Mouse (Mus musculus) liver, adult 2 months (tissue): Measurements from ENCODE around the gene Dao. TPM values are rescaled to one million over a fixed set of nuclear protein-coding genes. Genes with fewer than 3 reads are reported as not detected.

Source experiments
- DNase-seq: peaks from one replicate; pipeline ENCODE4 v3.0.0-alpha.2; 2011; ENCODE audit warnings: low read depth, low spot score; ENCODE audit errors: extremely low read depth
- H3K27ac ChIP-seq: fragments of 200-500 bp; replicated peaks from 2 replicates; pipeline ENCODE4 v1.5.1; 2012; ENCODE audit warnings: low read depth, mild to moderate bottlenecking, control low read depth, inconsistent platforms, low read length; ENCODE audit not compliant: insufficient read depth
- H3K27me3 ChIP-seq: fragments of 200-500 bp; 2 replicates; pipeline ENCODE4 v1.6.1; 2012; ENCODE audit warnings: mild to moderate bottlenecking, moderate library complexity, low read length, inconsistent platforms; ENCODE audit not compliant: control insufficient read depth, insufficient read depth
- H3K36me3 ChIP-seq: fragments of 200-500 bp; 2 replicates; pipeline ENCODE4 v1.6.1; 2012; ENCODE audit warnings: low read length, inconsistent platforms; ENCODE audit not compliant: control insufficient read depth, insufficient read depth
- H3K4me1 ChIP-seq: fragments of 200-500 bp; 2 replicates; pipeline ENCODE4 v1.6.1; 2011; ENCODE audit warnings: low read length; ENCODE audit not compliant: control insufficient read depth, insufficient read depth
- H3K4me3 ChIP-seq: fragments of 200-500 bp; 2 replicates; pipeline ENCODE4 v1.5.1; 2011; ENCODE audit warnings: low read depth, mild to moderate bottlenecking, control low read depth, low read length, moderate library complexity; ENCODE audit not compliant: insufficient read depth
- H3K79me2 ChIP-seq: fragments of 200-500 bp; 2 replicates; pipeline ENCODE4 v1.6.1; 2012; ENCODE audit warnings: inconsistent platforms, mild to moderate bottlenecking, low read length, moderate library complexity; ENCODE audit not compliant: control insufficient read depth, insufficient read depth
- H3K9ac ChIP-seq: fragments of 200-500 bp; 2 replicates; pipeline ENCODE4 v1.6.1; 2012; ENCODE audit warnings: low read depth, mild to moderate bottlenecking, control low read depth, inconsistent platforms, low read length
- CTCF ChIP-seq: fragments of 200-500 bp; IDR thresholded peaks from 2 replicates; pipeline ENCODE4 v1.5.1; 2011; ENCODE audit warnings: low read depth, low read length, control low read depth
- POLR2A ChIP-seq: fragments of 200-500 bp; IDR thresholded peaks from 2 replicates; pipeline ENCODE4 v1.6.1; 2011; ENCODE audit warnings: low read length, control low read depth; ENCODE audit not compliant: insufficient read depth; ENCODE audit errors: extremely low read depth
- WGBS: fragments of 180-500 bp; shearing (Covaris S2); methylation state at CpG from one replicate; pipeline ENCODE4 v1.1.7; 2018; 5-methylcytosine and 5-hydroxymethylcytosine counted together
- polyA plus RNA-seq: library from polyadenylated mRNA; depleted of rRNA; stranded (reverse); fragments of >200 nt; gene quantifications from 2 replicates; pipeline ENCODE4 v1.2.3, GENCODE M21; 2012
- total RNA-seq: library from RNA; depleted of rRNA; stranded (reverse); fragments of >200 nt; gene quantifications from 2 replicates; pipeline ENCODE4 v1.2.3, GENCODE M21; 2014

The Dao gene
- total and polyA plus RNA-seq, 2 experiments, result not detected

DNA sequence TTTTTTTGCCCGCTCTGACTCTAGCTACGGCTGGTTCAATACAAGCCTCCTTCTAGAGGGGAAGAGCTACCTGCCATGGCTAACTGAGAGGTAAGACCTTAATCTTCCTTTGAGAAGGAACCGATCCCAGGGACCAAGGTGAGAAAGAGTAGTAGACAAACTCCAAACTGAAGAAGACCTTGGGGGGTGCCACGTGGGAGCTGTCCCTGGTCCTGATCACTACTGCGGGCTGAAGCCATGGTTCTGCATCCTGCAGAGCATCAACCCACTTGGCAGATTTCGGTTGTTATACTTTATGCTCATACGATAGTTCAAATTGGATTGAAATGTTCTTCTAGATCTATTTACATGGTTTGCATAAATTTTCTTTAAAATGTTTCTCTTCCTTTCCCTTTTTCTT is 11.6 kb downstream of the Dao start:
- H3K27ac ChIP-seq, result no peak overlapping the region
- DNase-seq, result no peak
- no peaks in the 10 kb centered on the region for H3K79me2 ChIP-seq
- TF ChIP-seq CTCF (no peak), POLR2A (no peak)
- H3K9ac ChIP-seq, result no peak overlapping the region
- 68% methylated on average over 7 of the region's 7 CpGs for WGBS
- H3K4me1 ChIP-seq, result no peaks in the 10 kb centered on the region
- no peaks in the 10 kb centered on the region for H3K36me3 ChIP-seq
- H3K27me3 ChIP-seq, result no peaks in the 10 kb centered on the region
- no peak overlapping the region for H3K4me3 ChIP-seq

DNA sequence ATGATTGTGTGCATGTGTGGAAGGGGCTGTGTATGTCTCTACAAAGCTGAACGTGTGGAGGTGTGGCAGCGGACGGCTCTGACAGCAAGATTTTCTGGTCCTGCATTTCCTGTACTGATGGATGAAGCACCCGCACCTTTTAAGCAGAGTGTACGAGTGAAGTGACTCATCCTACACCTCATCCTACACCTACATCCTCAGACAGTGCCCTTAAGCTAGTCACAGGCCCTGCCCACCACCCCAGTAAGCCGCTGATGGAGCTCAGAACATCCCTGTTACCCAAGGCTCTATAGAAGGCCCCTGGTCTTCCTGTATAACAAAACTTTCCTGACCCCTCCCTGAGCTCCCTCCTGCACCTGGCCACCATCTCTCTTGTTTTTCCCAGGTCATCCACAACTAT is 20.9 kb downstream of the Dao start:
- WGBS, result 69% methylated on average over 6 of the region's 6 CpGs

GRCm38 (mm10) chr5:114024885-114025284 is 21.4 kb downstream of the Dao start:
- WGBS, result 25% methylated on average over 10 of the region's 10 CpGs
- no peak overlapping the region for H3K4me3 ChIP-seq
- no peaks in the 10 kb centered on the region; the same call in none of the 2 replicates for H3K4me1 ChIP-seq
- no peaks in the 10 kb centered on the region for H3K27me3 ChIP-seq
- TF ChIP-seq POLR2A, result no peak
- no peak for TF ChIP-seq CTCF
- H3K36me3 ChIP-seq, result no peaks in the 10 kb centered on the region
- H3K27ac ChIP-seq, result no peak overlapping the region
- H3K79me2 ChIP-seq, result no peaks in the 10 kb centered on the region
- no peak overlapping the region for H3K9ac ChIP-seq
- DNase-seq, result no peak

More for the DNA sequence above, 20.9 kb downstream of the Dao start:
- H3K9ac ChIP-seq, result no peak overlapping the region
- TF ChIP-seq CTCF (no peak), POLR2A (no peak)
- H3K27ac ChIP-seq, result no peak overlapping the region
- DNase-seq, result no peak
- H3K4me1 ChIP-seq, result no peaks in the 10 kb centered on the region; the same call in none of the 2 replicates
- no peaks in the 10 kb centered on the region for H3K36me3 ChIP-seq
- H3K4me3 ChIP-seq, result no peak overlapping the region
- no peaks in the 10 kb centered on the region for H3K79me2 ChIP-seq
- H3K27me3 ChIP-seq, result no peaks in the 10 kb centered on the region

DNA sequence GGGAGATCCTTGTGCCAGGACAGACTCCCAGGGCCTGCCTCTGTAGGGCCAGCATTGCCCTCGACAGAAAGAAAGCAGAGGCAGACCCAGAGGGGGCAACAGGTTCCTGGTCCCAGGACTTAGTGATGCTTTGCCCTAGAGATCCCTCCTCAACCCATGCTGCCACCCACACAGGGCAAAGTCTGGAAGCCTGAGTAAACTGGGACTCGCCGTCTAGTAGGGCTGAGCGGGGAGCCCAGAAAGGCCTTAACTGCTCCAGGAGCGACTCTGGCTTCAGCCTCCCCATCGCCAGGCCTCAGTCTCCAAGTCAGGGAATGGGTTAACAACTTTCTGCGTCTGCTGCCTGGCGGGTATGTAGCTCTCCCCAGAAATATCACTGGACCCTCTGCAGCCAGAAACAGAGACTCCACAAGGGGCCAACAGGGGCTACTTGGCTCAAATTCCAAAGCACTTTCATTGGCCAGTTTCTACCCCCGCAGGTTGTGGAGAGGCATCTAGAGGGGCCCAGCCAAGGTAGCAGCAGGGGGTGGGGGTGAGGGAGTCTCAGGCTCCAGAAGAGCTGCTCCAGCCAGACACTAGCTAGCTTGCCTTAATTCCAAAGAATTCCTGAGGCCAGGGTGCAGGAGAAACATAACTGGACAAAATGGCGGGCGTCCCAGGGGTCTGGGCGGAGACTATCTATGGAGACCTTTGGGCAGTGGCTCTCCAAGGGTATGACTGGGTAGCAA is 23.9 kb downstream of the Dao start:
- H3K4me1 ChIP-seq, result no peaks in the 10 kb centered on the region; the same call in none of the 2 replicates
- no peaks in the 10 kb centered on the region for H3K79me2 ChIP-seq
- WGBS, result 61% methylated on average over 12 of the region's 12 CpGs
- H3K9ac ChIP-seq, result no peak overlapping the region
- no peak overlapping the region for H3K27ac ChIP-seq
- H3K27me3 ChIP-seq, result no peaks in the 10 kb centered on the region
- no peak for TF ChIP-seq POLR2A
- no peak for TF ChIP-seq CTCF
- peak; percentile 12 for DNase-seq
- no peaks in the 10 kb centered on the region for H3K36me3 ChIP-seq
- no peak overlapping the region for H3K4me3 ChIP-seq

DNA sequence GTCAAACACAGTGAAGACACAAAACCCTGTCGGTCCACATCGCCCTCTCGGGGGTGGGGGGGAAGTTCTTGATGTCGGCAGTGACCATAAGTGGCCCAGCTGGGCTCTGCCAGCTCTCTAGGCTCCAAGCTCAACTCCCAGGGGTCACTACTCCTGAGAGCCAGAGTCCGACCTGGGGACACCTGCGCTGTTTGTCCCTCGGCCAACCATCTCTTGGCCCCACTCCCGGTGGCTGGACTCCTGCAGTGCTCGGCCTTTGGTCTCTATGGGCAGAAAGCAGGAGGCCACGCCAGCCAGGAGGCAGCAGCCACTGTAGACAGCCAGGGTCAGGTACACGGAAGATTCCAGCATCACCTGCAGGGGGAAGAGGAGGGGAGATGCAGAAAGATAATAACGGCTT is 24.6 kb downstream of the Dao start:
- H3K36me3 ChIP-seq, result no peaks in the 10 kb centered on the region
- no peak overlapping the region for H3K4me3 ChIP-seq
- H3K79me2 ChIP-seq, result no peaks in the 10 kb centered on the region
- H3K27ac ChIP-seq, result no peak overlapping the region
- peak; percentile 86 for DNase-seq
- WGBS, result 21% methylated on average over 12 of the region's 12 CpGs
- H3K9ac ChIP-seq, result no peak overlapping the region
- H3K27me3 ChIP-seq, result no peaks in the 10 kb centered on the region
- no peak for TF ChIP-seq POLR2A
- peak; percentile 42 for TF ChIP-seq CTCF
- no peaks in the 10 kb centered on the region; the same call in none of the 2 replicates for H3K4me1 ChIP-seq

DNA sequence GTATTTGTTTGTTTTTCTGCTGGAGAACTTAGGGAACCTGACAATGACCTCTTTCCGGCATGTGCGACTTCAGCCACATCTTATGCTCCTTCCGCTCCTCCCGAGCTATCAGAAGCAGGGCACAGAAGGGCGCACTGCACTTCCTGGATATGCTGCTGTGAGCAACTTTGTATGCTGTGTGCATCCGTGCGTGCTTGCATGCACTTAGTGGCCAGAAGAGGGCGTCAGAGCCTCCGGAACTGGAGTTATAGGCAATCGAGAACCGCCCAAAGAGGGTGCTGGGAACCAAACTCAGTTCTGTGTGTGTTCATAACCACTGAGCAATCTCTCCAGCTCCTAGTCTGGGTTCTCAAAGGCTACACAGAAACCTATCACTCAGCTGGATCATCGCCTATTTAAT is 27.1 kb downstream of the Dao start:
- TF ChIP-seq CTCF (0 out of 2 replicates have a peak, but pooled peaks have one; percentile 10), POLR2A (no peak)
- H3K36me3 ChIP-seq, result no peaks in the 10 kb centered on the region
- no peak overlapping the region for H3K9ac ChIP-seq
- H3K27ac ChIP-seq, result no peak overlapping the region
- H3K79me2 ChIP-seq, result no peaks in the 10 kb centered on the region
- no peak overlapping the region for H3K4me3 ChIP-seq
- no peaks in the 10 kb centered on the region; the same call in none of the 2 replicates for H3K4me1 ChIP-seq
- H3K27me3 ChIP-seq, result no peaks in the 10 kb centered on the region
- no peak for DNase-seq
- 87% methylated on average over 12 of the region's 12 CpGs for WGBS
